Mouse (Mus musculus) neural tube, embryonic 15.5 days (tissue): ENCODE data around the gene Mapkapk2. TPM values are rescaled to one million over a fixed set of nuclear protein-coding genes. Genes with fewer than 3 reads are reported as not detected.
"Not testable (repeated sequence)": the region's sequence is repeated elsewhere in the genome, so short reads cannot be mapped to it uniquely, and the experiment has no call there.

Source experiments
- ATAC-seq: fragments of 200-750 bp; cut with Nextera tagmentation; 2 replicates; pipeline ENCODE4 v1.8.0; 2017; ENCODE audit warnings: mild to moderate bottlenecking, moderate TSS enrichment, moderate library complexity; ENCODE audit not compliant: low FRiP score
- H3K27ac ChIP-seq: fragments of 300-500 bp; sonication (generic); replicated peaks from 2 replicates; pipeline ENCODE4 v1.5.1; 2015; ENCODE audit warnings: mild to moderate bottlenecking, inconsistent platforms
- H3K27me3 ChIP-seq: fragments of 300-500 bp; sonication (generic); replicated peaks from 2 replicates; pipeline ENCODE4 v1.6.1; 2015; ENCODE audit warnings: inconsistent platforms
- H3K36me3 ChIP-seq: fragments of 300-500 bp; sonication (generic); 2 replicates; pipeline ENCODE4 v1.6.1; 2015; ENCODE audit warnings: inconsistent platforms
- H3K4me1 ChIP-seq: fragments of 300-500 bp; sonication (generic); 2 replicates; pipeline ENCODE4 v1.6.1; 2015; ENCODE audit warnings: inconsistent platforms
- H3K4me2 ChIP-seq: fragments of 300-500 bp; sonication (generic); 2 replicates; pipeline ENCODE4 v1.6.1; 2015; ENCODE audit warnings: inconsistent platforms, mild to moderate bottlenecking, moderate library complexity
- H3K4me3 ChIP-seq: fragments of 300-500 bp; sonication (generic); replicated peaks from 2 replicates; pipeline ENCODE4 v1.5.1; 2015; ENCODE audit warnings: mild to moderate bottlenecking, inconsistent platforms
- H3K9ac ChIP-seq: fragments of 300-500 bp; sonication (generic); replicated peaks from 2 replicates; pipeline ENCODE4 v1.6.1; 2015; ENCODE audit warnings: mild to moderate bottlenecking, inconsistent platforms
- H3K9me3 ChIP-seq: fragments of 300-500 bp; sonication (generic); replicated peaks from 2 replicates; pipeline ENCODE4 v1.6.1; 2016; ENCODE audit warnings: inconsistent platforms
- WGBS: fragments of 180-500 bp; shearing (Covaris S2); methylation state at CpG from one replicate; pipeline ENCODE4 v1.1.7; 2015; ENCODE audit warnings: mixed read lengths; 5-methylcytosine and 5-hydroxymethylcytosine counted together
- polyA plus RNA-seq: library from polyadenylated mRNA; unstranded; fragments of >200 nt; fragmentation: Nextera tagmentation; extraction: Ambion mirVana; gene quantifications from 2 replicates; pipeline ENCODE4 v1.2.1, GENCODE M21; 2015

The Mapkapk2 gene
- polyA plus RNA-seq, 1 experiment from 2014 or later, result 15.0 TPM

DNA sequence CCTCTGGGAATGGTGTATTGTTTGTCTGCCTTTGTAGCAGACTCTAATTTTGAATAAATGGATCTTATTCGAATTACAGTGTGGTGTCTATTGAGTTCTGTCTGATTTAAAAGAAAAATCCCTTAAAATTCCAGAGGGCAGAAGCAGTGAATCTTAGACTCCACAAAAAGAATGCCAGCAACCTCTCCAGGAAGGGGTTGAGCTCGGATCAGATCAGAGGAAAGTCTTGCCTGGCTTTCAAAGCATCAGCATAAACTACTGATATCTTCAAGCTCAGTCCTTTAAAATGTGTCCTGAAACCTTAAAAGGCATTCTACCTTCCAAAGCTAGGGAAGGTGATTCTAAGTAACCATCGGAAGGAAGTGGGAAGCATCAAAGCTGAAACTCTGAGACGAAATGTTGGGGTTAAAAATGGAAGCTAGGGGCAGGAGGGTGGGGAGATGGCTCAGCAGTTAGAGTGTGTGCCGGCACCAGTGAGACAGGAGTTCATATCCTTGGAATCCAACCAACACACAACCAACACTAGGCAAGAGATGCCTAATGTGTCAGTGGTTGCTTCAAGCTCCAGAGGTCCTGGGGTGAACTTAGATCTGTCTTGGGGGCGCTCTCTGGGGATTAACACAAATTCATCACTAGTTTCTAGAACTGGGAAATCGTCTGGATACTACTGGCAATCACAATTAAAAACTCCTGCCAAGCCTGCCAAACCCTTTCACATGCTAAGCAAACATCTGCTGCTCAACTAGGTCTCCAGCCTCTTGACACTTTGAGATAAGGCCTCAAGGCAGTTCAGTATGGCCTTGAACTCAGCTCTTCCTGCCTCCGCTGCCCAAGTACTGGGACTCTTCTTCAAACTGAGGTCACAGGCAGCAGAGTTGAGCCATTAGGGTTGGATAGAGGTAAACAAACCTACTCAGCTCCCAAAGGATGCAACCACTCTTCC, 72.5 kb downstream of the Mapkapk2 start:
- Histone ChIP-seq H3K27me3 (no peaks in the 10 kb centered on the region), H3K4me1 (no peaks in the 10 kb centered on the region), H3K4me2 (no peak overlapping the region), H3K36me3 (no peaks in the 10 kb centered on the region), H3K4me3 (no peak overlapping the region), H3K9ac (no peak overlapping the region), H3K27ac (no peak overlapping the region), H3K9me3 (no peaks in the 10 kb centered on the region)
- WGBS, result 83% methylated on average over 8 of the region's 8 CpGs
- no peak for ATAC-seq

DNA sequence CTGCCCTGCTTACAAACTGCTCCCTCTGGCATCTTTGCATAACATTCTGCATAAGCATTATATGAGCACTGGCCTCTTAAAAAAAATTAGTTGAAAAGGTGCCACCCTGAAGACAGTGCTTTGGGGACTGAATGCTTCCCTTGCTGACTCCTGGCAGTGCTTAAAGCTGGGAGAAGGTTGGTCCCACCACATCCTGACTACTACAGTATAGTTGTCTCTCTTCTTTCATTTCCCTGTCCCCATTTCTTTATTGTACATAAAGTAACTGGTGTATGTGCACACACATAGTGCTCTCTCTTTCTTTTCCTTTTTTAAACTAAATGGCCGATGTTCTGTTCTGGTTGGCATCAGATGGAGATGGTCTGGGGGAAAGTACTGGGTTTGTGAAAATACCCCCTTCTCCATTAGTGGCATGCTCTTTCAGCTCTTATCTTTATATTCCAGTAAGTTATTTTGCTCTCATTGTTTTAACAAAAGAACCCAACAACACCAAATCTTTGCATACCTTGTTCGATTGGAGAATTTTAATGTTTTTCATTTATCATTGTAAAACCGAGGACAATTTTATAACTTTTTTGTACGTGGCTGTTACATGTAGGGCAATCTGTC, 74.3 kb downstream of the Mapkapk2 start:
- not testable (repeated sequence) for H3K4me1 ChIP-seq, H3K4me2 ChIP-seq, H3K9ac ChIP-seq, H3K4me3 ChIP-seq, ATAC-seq, H3K36me3 ChIP-seq, H3K27ac ChIP-seq, H3K27me3 ChIP-seq, H3K9me3 ChIP-seq
- 85% methylated on average over 4 of the region's 4 CpGs for WGBS

DNA sequence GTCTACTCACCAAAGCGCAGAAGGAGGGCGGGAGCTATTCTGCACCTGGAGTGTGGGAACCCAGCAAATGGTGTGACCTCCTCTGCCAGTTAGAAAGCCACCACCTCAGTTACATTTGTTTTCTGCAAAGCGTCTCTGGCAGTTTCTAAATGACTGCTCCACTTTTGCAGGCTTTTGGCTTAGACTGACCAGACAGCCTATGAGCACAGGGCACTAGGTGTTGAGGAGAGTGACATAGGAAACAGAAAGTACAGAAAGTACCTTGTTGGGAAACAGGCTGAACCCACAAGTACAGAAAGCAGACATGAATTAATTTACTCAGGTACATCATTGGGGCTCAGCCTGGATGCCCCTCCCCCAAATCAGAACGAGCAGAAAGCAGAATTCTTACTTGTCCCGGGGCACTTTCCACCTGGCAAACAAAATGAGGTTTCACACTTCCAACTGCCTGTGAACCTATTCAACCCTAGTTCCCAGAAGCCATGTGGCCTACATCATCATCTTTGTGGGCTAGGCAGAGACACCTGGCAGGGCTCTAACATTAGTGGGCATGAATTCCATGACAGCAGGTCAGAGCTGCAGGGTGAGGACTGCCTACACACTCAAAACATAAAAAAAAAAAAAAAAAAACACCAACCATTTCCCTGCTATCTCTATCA, 74.9 kb downstream of the Mapkapk2 start:
- Histone ChIP-seq H3K4me3 (no peak overlapping the region), H3K27ac (no peak overlapping the region), H3K9ac (no peak overlapping the region), H3K27me3 (no peaks in the 10 kb centered on the region), H3K4me1 (no peaks in the 10 kb centered on the region), H3K9me3 (no peaks in the 10 kb centered on the region), H3K4me2 (no peak overlapping the region), H3K36me3 (no peaks in the 10 kb centered on the region)
- no peak for ATAC-seq
- WGBS, result 68% methylated on average over 5 of the region's 5 CpGs

- H3K9me3 ChIP-seq, result no peaks in the 10 kb centered on the region
- no peak overlapping the region for H3K9ac ChIP-seq
- no peaks in the 10 kb centered on the region for H3K27me3 ChIP-seq
- no peaks in the 10 kb centered on the region for H3K36me3 ChIP-seq
- H3K4me1 ChIP-seq, result no peaks in the 10 kb centered on the region
- H3K4me3 ChIP-seq, result no peak overlapping the region
- 83% methylated on average over 11 of the region's 11 CpGs for WGBS
- H3K4me2 ChIP-seq, result no peak overlapping the region
- H3K27ac ChIP-seq, result no peak overlapping the region
- no peak for ATAC-seq
Measured at GRCm38 (mm10) chr1:131021900-131022590, 75.6 kb downstream of the Mapkapk2 start.

DNA sequence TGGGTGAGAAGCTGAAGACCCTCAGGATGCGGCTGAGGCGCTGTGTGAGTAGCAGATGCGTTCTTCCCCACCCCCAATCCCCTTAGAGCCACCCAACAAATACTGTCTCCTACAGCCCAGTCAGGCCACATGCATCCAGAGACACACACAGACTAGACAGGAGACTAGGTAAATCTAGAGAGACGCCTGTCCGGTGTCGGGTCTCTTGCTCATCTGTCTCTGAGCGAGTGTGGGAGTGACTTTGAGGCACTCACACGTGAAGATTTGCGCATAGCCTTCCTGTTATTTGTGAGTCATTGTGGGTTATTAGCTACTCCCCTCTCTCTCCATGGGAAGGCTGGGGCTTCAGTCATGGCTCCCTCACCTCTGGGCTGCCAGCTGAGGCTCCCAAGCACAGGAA, 76.2 kb downstream of the Mapkapk2 start:
- H3K4me1 ChIP-seq, result no peaks in the 10 kb centered on the region
- H3K4me2 ChIP-seq, result no peak overlapping the region
- 81% methylated on average over 9 of the region's 9 CpGs for WGBS
- no peaks in the 10 kb centered on the region for H3K9me3 ChIP-seq
- H3K4me3 ChIP-seq, result no peak overlapping the region
- H3K36me3 ChIP-seq, result no peaks in the 10 kb centered on the region
- no peak overlapping the region for H3K27ac ChIP-seq
- H3K27me3 ChIP-seq, result no peaks in the 10 kb centered on the region
- H3K9ac ChIP-seq, result no peak overlapping the region
- no peak for ATAC-seq

GRCm38 (mm10) chr1:131020425-131021310, 77.0 kb downstream of the Mapkapk2 start:
- 57% methylated on average over 12 of the region's 12 CpGs for WGBS
- Histone ChIP-seq H3K36me3 (no peaks in the 10 kb centered on the region), H3K4me3 (no peak overlapping the region), H3K4me2 (no peak overlapping the region), H3K4me1 (no peaks in the 10 kb centered on the region), H3K27me3 (no peaks in the 10 kb centered on the region), H3K9ac (no peak overlapping the region), H3K27ac (no peak overlapping the region), H3K9me3 (no peaks in the 10 kb centered on the region)
- ATAC-seq, result no peak

DNA sequence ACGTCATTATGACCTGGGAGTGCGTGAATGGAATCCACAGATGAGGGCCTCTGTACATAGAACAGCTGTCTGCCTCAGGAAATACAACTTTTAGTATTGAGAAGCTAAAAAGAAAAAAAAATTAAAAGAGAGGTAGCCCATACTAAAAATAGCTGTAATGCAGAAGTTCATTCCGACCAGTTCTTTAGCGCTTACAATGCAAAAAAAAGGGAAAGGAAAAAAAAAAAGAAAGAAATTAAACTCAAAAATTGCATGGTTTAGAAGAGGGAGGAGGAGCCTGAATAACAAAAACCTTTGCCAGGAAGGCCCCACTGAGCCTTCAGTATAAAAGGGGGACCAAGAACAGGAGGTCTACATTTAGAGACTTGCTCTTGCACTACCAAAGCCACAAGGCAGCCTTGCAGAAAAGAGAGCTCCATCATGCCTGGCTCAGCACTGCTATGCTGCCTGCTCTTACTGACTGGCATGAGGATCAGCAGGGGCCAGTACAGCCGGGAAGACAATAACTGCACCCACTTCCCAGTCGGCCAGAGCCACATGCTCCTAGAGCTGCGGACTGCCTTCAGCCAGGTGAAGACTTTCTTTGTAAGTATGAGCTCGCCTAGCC, 78.0 kb downstream of the Mapkapk2 start, which contains the start of gene Il10:
Il10 (plus strand) TSS at position 354 of the 607 bp plus-strand sequence.
- ATAC-seq, result no peak
- Histone ChIP-seq H3K4me3 (no peak within 1 kb of the TSS), H3K4me2 (no peak within 1 kb of the TSS), H3K27ac (no peak within 1 kb of the TSS), H3K9ac (no peak within 1 kb of the TSS), H3K27me3 (no peaks in the 10 kb centered on the region), H3K36me3 (no peaks in the 10 kb centered on the region), H3K4me1 (no peaks in the 10 kb centered on the region), H3K9me3 (no peaks in the 10 kb centered on the region)
- 80% methylated on average over 8 of the region's 8 CpGs for WGBS

- Histone ChIP-seq H3K9me3 (no peaks in the 10 kb centered on the region), H3K4me1 (no peaks in the 10 kb centered on the region), H3K9ac (no peak overlapping the region), H3K4me2 (no peak overlapping the region), H3K27me3 (no peaks in the 10 kb centered on the region), H3K27ac (no peak overlapping the region), H3K36me3 (no peaks in the 10 kb centered on the region), H3K4me3 (no peak overlapping the region)
- ATAC-seq, result no peak
- 96% methylated on average over 7 of the region's 7 CpGs for WGBS
Measured at GRCm38 (mm10) chr1:131015879-131016278, 81.7 kb downstream of the Mapkapk2 start.

DNA sequence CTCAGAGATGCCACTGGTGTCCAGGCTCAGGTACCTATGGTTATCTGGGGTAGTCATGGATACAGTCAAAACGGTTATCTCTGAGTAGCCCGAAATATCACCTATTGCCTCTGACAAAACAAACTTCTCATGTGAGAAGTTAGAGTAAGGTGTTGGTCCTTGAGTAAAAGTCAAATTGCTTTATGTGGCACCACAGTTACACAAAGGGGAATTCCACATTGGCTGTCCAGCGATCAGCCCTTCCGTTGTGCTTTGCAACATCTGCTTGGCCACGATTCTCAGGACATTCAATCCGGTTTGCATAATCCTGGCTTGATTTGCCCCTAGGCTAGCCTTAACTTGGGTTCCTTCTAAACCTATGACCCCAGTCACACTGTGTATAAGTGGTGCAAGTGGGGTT, 82.3 kb downstream of the Mapkapk2 start:
- no peaks in the 10 kb centered on the region for H3K27me3 ChIP-seq
- ATAC-seq, result no peak
- H3K9ac ChIP-seq, result no peak overlapping the region
- no peak overlapping the region for H3K4me2 ChIP-seq
- no peaks in the 10 kb centered on the region for H3K36me3 ChIP-seq
- no peak overlapping the region for H3K4me3 ChIP-seq
- no peak overlapping the region for H3K27ac ChIP-seq
- WGBS, result 92% methylated on average over 6 of the region's 6 CpGs
- no peaks in the 10 kb centered on the region for H3K9me3 ChIP-seq
- H3K4me1 ChIP-seq, result no peaks in the 10 kb centered on the region

GRCm38 (mm10) chr1:131013926-131014325, 83.7 kb downstream of the Mapkapk2 start:
- Histone ChIP-seq H3K9ac (no peak overlapping the region), H3K4me1 (no peaks in the 10 kb centered on the region), H3K4me2 (no peak overlapping the region), H3K27ac (no peak overlapping the region), H3K9me3 (no peaks in the 10 kb centered on the region), H3K36me3 (no peaks in the 10 kb centered on the region), H3K27me3 (no peaks in the 10 kb centered on the region), H3K4me3 (no peak overlapping the region)
- ATAC-seq, result no peak
- WGBS, result 91% methylated on average over 5 of the region's 5 CpGs
